Mouse (Mus musculus): ENCODE data around the gene Zbtb46. TPM values are rescaled to one million over a fixed set of nuclear protein-coding genes. Genes with fewer than 3 reads are reported as not detected.

The Zbtb46 gene
- polyA plus RNA-seq, 1 experiment from 2014 or later = 16.1 TPM

- peak overlapping the region; percentile 94 for H3K4me3 ChIP-seq (ENCODE audit: low read depth, low read length)
- no peaks in the 10 kb centered on the region; the same call in 1 of the 2 replicates for H3K27me3 ChIP-seq (ENCODE audit: control insufficient read depth, insufficient read depth, low read length)
- peak; percentile 3; the same call in 1 of the 2 replicates for ATAC-seq (replicated peaks; ENCODE audit: low FRiP score)
- H3K9me3 ChIP-seq (ENCODE audit: control insufficient read depth, low read length) = no peaks in the 10 kb centered on the region
- peaks cover 4% of the 10 kb centered on the region; the same call in 1 of the 2 replicates for H3K4me1 ChIP-seq (replicated peaks; ENCODE audit: control insufficient read depth, insufficient read depth, low read length)
- H3K4me2 ChIP-seq (ENCODE audit: low read depth, low read length, severe bottlenecking) = peak overlapping the region; percentile 93
- H3K36me3 ChIP-seq (ENCODE audit: control insufficient read depth, insufficient read depth, low read length) = no peaks in the 10 kb centered on the region
- under 1% methylated on average over 68 of the region's 72 CpGs for WGBS
- H3K9ac ChIP-seq (ENCODE audit: low read length) = peak overlapping the region; percentile 86
- no peak for DNase-seq (ENCODE audit: low spot score)
- peak overlapping the region; percentile 46; the same call in 1 of the 2 replicates for H3K27ac ChIP-seq (ENCODE audit: low read depth, low read length)
Observed at GRCm38 (mm10) chr2:181458411-181459152, 644 bp downstream of the Zbtb46 start.

GRCm38 (mm10) chr2:181457831-181458230 is 1.4 kb downstream of the Zbtb46 start:
- peak overlapping the region; percentile 94 for H3K4me3 ChIP-seq (ENCODE audit: low read depth, low read length)
- H3K4me2 ChIP-seq (ENCODE audit: low read depth, low read length, severe bottlenecking) = peak overlapping the region; percentile 93
- peak overlapping the region; percentile 8; the same call in 1 of the 2 replicates for H3K9ac ChIP-seq (ENCODE audit: low read length)
- no peaks in the 10 kb centered on the region for H3K9me3 ChIP-seq (ENCODE audit: control insufficient read depth, low read length)
- H3K4me1 ChIP-seq (replicated peaks; ENCODE audit: control insufficient read depth, insufficient read depth, low read length) = peaks cover 3% of the 10 kb centered on the region; the same call in 1 of the 2 replicates
- no peaks in the 10 kb centered on the region for H3K36me3 ChIP-seq (ENCODE audit: control insufficient read depth, insufficient read depth, low read length)
- ATAC-seq (replicated peaks; ENCODE audit: low FRiP score) = no peak
- DNase-seq (ENCODE audit: low spot score) = no peak
- 3% methylated on average over 15 of the region's 15 CpGs for WGBS
- no peaks in the 10 kb centered on the region; the same call in 1 of the 2 replicates for H3K27me3 ChIP-seq (ENCODE audit: control insufficient read depth, insufficient read depth, low read length)
- no peak overlapping the region for H3K27ac ChIP-seq (ENCODE audit: low read depth, low read length)

GRCm38 (mm10) chr2:181455899-181456298 is 3.3 kb downstream of the Zbtb46 start:
- Histone ChIP-seq H3K36me3 (ENCODE audit: control insufficient read depth, insufficient read depth, low read length) (no peaks in the 10 kb centered on the region), H3K4me3 (ENCODE audit: low read depth, low read length) (no peak overlapping the region), H3K9ac (ENCODE audit: low read length) (no peak overlapping the region), H3K27ac (ENCODE audit: low read depth, low read length) (no peak overlapping the region), H3K9me3 (ENCODE audit: control insufficient read depth, low read length) (no peaks in the 10 kb centered on the region), H3K27me3 (ENCODE audit: control insufficient read depth, insufficient read depth, low read length) (no peaks in the 10 kb centered on the region; the same call in 1 of the 2 replicates), H3K4me2 (ENCODE audit: low read depth, low read length, severe bottlenecking) (no peak overlapping the region), H3K4me1 (replicated peaks; ENCODE audit: control insufficient read depth, insufficient read depth, low read length) (peaks cover 2% of the 10 kb centered on the region; the same call in 1 of the 2 replicates)
- 86% methylated on average over 2 of the region's 2 CpGs for WGBS
- no peak for ATAC-seq (replicated peaks; ENCODE audit: low FRiP score)
- no peak for DNase-seq (ENCODE audit: low spot score)

GRCm38 (mm10) chr2:181453274-181453673 is 6.0 kb downstream of the Zbtb46 start:
- 40% methylated on average over 1 of the region's 1 CpGs for WGBS
- DNase-seq (ENCODE audit: low spot score) = no peak

GRCm38 (mm10) chr2:181452181-181452580 is 7.0 kb downstream of the Zbtb46 start:
- DNase-seq (ENCODE audit: low spot score) (no peak), ATAC-seq (replicated peaks; ENCODE audit: low FRiP score) (no peak)
- Histone ChIP-seq H3K9ac (ENCODE audit: low read length) (no peak overlapping the region), H3K4me1 (replicated peaks; ENCODE audit: control insufficient read depth, insufficient read depth, low read length) (no peaks in the 10 kb centered on the region), H3K4me3 (ENCODE audit: low read depth, low read length) (no peak overlapping the region), H3K9me3 (ENCODE audit: control insufficient read depth, low read length) (no peaks in the 10 kb centered on the region), H3K27ac (ENCODE audit: low read depth, low read length) (no peak overlapping the region), H3K27me3 (ENCODE audit: control insufficient read depth, insufficient read depth, low read length) (no peaks in the 10 kb centered on the region), H3K36me3 (ENCODE audit: control insufficient read depth, insufficient read depth, low read length) (no peaks in the 10 kb centered on the region), H3K4me2 (ENCODE audit: low read depth, low read length, severe bottlenecking) (no peak overlapping the region)
- 83% methylated on average over 4 of the region's 4 CpGs for WGBS

More at GRCm38 (mm10) chr2:181453274-181453673, 6.0 kb downstream of the Zbtb46 start:
- no peaks in the 10 kb centered on the region; the same call in 1 of the 2 replicates for H3K27me3 ChIP-seq (ENCODE audit: control insufficient read depth, insufficient read depth, low read length)
- no peaks in the 10 kb centered on the region for H3K9me3 ChIP-seq (ENCODE audit: control insufficient read depth, low read length)
- H3K4me3 ChIP-seq (ENCODE audit: low read depth, low read length) = no peak overlapping the region
- no peak for ATAC-seq (replicated peaks; ENCODE audit: low FRiP score)
- no peaks in the 10 kb centered on the region for H3K36me3 ChIP-seq (ENCODE audit: control insufficient read depth, insufficient read depth, low read length)
- no peak overlapping the region for H3K4me2 ChIP-seq (ENCODE audit: low read depth, low read length, severe bottlenecking)
- H3K9ac ChIP-seq (ENCODE audit: low read length) = no peak overlapping the region
- peaks cover 2% of the 10 kb centered on the region; the same call in 1 of the 2 replicates for H3K4me1 ChIP-seq (replicated peaks; ENCODE audit: control insufficient read depth, insufficient read depth, low read length)
- no peak overlapping the region for H3K27ac ChIP-seq (ENCODE audit: low read depth, low read length)

GRCm38 (mm10) chr2:181443016-181443415 is 16.2 kb downstream of the Zbtb46 start:
- no peak for DNase-seq (ENCODE audit: low spot score)
- Histone ChIP-seq H3K4me3 (ENCODE audit: low read depth, low read length) (no peak overlapping the region), H3K27me3 (ENCODE audit: control insufficient read depth, insufficient read depth, low read length) (no peaks in the 10 kb centered on the region), H3K36me3 (ENCODE audit: control insufficient read depth, insufficient read depth, low read length) (no peaks in the 10 kb centered on the region), H3K4me2 (ENCODE audit: low read depth, low read length, severe bottlenecking) (no peak overlapping the region), H3K9ac (ENCODE audit: low read length) (no peak overlapping the region), H3K4me1 (replicated peaks; ENCODE audit: control insufficient read depth, insufficient read depth, low read length) (no peaks in the 10 kb centered on the region), H3K9me3 (ENCODE audit: control insufficient read depth, low read length) (no peaks in the 10 kb centered on the region), H3K27ac (ENCODE audit: low read depth, low read length) (no peak overlapping the region)
- WGBS = 95% methylated on average over 2 of the region's 2 CpGs
- ATAC-seq (replicated peaks; ENCODE audit: low FRiP score) = no peak

- no peak overlapping the region for H3K4me2 ChIP-seq (ENCODE audit: low read depth, low read length, severe bottlenecking)
- DNase-seq (ENCODE audit: low spot score) (no peak), ATAC-seq (replicated peaks; ENCODE audit: low FRiP score) (no peak)
- no peaks in the 10 kb centered on the region for H3K4me1 ChIP-seq (replicated peaks; ENCODE audit: control insufficient read depth, insufficient read depth, low read length)
- no peaks in the 10 kb centered on the region for H3K36me3 ChIP-seq (ENCODE audit: control insufficient read depth, insufficient read depth, low read length)
- H3K9ac ChIP-seq (ENCODE audit: low read length) = no peak overlapping the region
- no peaks in the 10 kb centered on the region for H3K27me3 ChIP-seq (ENCODE audit: control insufficient read depth, insufficient read depth, low read length)
- no peak overlapping the region for H3K27ac ChIP-seq (ENCODE audit: low read depth, low read length)
- WGBS = 86% methylated on average over 4 of the region's 4 CpGs
- no peak overlapping the region for H3K4me3 ChIP-seq (ENCODE audit: low read depth, low read length)
- H3K9me3 ChIP-seq (ENCODE audit: control insufficient read depth, low read length) = no peaks in the 10 kb centered on the region
Observed at GRCm38 (mm10) chr2:181438176-181438575, 21.1 kb downstream of the Zbtb46 start.

- Histone ChIP-seq H3K4me1 (replicated peaks; ENCODE audit: control insufficient read depth, insufficient read depth, low read length) (no peaks in the 10 kb centered on the region), H3K4me2 (ENCODE audit: low read depth, low read length, severe bottlenecking) (no peak overlapping the region), H3K9ac (ENCODE audit: low read length) (no peak overlapping the region), H3K4me3 (ENCODE audit: low read depth, low read length) (no peak overlapping the region), H3K27ac (ENCODE audit: low read depth, low read length) (no peak overlapping the region), H3K27me3 (ENCODE audit: control insufficient read depth, insufficient read depth, low read length) (no peaks in the 10 kb centered on the region), H3K9me3 (ENCODE audit: control insufficient read depth, low read length) (no peaks in the 10 kb centered on the region), H3K36me3 (ENCODE audit: control insufficient read depth, insufficient read depth, low read length) (no peaks in the 10 kb centered on the region)
- WGBS = 90% methylated on average over 2 of the region's 2 CpGs
- no peak for ATAC-seq (replicated peaks; ENCODE audit: low FRiP score)
- no peak for DNase-seq (ENCODE audit: low spot score)
Observed at GRCm38 (mm10) chr2:181436246-181436645, 23.0 kb downstream of the Zbtb46 start.

- ATAC-seq (replicated peaks; ENCODE audit: low FRiP score) (no peak), DNase-seq (ENCODE audit: low spot score) (no peak)
- 95% methylated on average over 9 of the region's 9 CpGs for WGBS
- Histone ChIP-seq H3K36me3 (ENCODE audit: control insufficient read depth, insufficient read depth, low read length) (no peaks in the 10 kb centered on the region), H3K27me3 (ENCODE audit: control insufficient read depth, insufficient read depth, low read length) (no peaks in the 10 kb centered on the region), H3K4me2 (ENCODE audit: low read depth, low read length, severe bottlenecking) (no peak overlapping the region), H3K27ac (ENCODE audit: low read depth, low read length) (no peak overlapping the region), H3K9ac (ENCODE audit: low read length) (no peak overlapping the region), H3K9me3 (ENCODE audit: control insufficient read depth, low read length) (no peaks in the 10 kb centered on the region), H3K4me1 (replicated peaks; ENCODE audit: control insufficient read depth, insufficient read depth, low read length) (no peaks in the 10 kb centered on the region), H3K4me3 (ENCODE audit: low read depth, low read length) (no peak overlapping the region)
Observed at GRCm38 (mm10) chr2:181423834-181424233, 35.4 kb downstream of the Zbtb46 start.
